Mouse (Mus musculus) kidney, postnatal 0 days (tissue): ENCODE measurements at regions not wholly inside any gene's neighbourhood (a gene's known extent, or its start where the extent isn't known, plus 50 kb on each side); places are given as distances from the start of the nearest gene placed in this dataset.

Experiments
- ATAC-seq: fragments of 200-750 bp; cut with Nextera tagmentation; replicated peaks from 2 replicates; pipeline ENCODE4 v1.8.0; 2017; ENCODE audit warnings: low read depth, moderate number of reproducible peaks, moderate TSS enrichment, moderate library complexity; ENCODE audit not compliant: low FRiP score
- DNase-seq: peaks from one replicate; pipeline ENCODE4 v3.0.0-alpha.2; 2016; ENCODE audit warnings: low spot score
- H3K27ac ChIP-seq: fragments of 300-500 bp; sonication (generic); 2 replicates; pipeline ENCODE4 v1.5.1; 2014; ENCODE audit warnings: mild to moderate bottlenecking
- H3K27me3 ChIP-seq: fragments of 300-500 bp; sonication (generic); 2 replicates; pipeline ENCODE4 v1.6.1; 2014; ENCODE audit warnings: low read length, mixed read lengths; ENCODE audit not compliant: insufficient read depth
- H3K36me3 ChIP-seq: fragments of 300-500 bp; sonication (generic); 2 replicates; pipeline ENCODE4 v1.6.1; 2014; ENCODE audit warnings: low read length, mixed read lengths; ENCODE audit not compliant: insufficient read depth
- H3K4me1 ChIP-seq: fragments of 300-500 bp; sonication (generic); replicated peaks from 2 replicates; pipeline ENCODE4 v1.6.1; 2014; ENCODE audit warnings: antibody characterized with exemption, low read length, mixed read lengths; ENCODE audit not compliant: insufficient read depth
- H3K4me2 ChIP-seq: fragments of 300-500 bp; sonication (generic); 2 replicates; pipeline ENCODE4 v1.6.1; 2014; ENCODE audit warnings: mild to moderate bottlenecking, low read length, moderate library complexity, mixed read lengths
- H3K4me3 ChIP-seq: fragments of 300-500 bp; sonication (generic); replicated peaks from 2 replicates; pipeline ENCODE4 v1.5.1; 2014; ENCODE audit warnings: low read depth, low read length
- H3K9ac ChIP-seq: fragments of 300-500 bp; sonication (generic); 2 replicates; pipeline ENCODE4 v1.6.1; 2014; ENCODE audit warnings: low read depth, low read length
- H3K9me3 ChIP-seq: fragments of 300-500 bp; sonication (generic); replicated peaks from 2 replicates; pipeline ENCODE4 v1.6.1; 2016; ENCODE audit warnings: low read length, inconsistent platforms, mixed read lengths
- CTCF ChIP-seq: IDR thresholded peaks from 2 replicates; pipeline ENCODE4 v1.5.1; 2016; ENCODE audit warnings: antibody characterized with exemption, low read depth, mild to moderate bottlenecking, moderate library complexity
- WGBS: fragments of 180-500 bp; shearing (Covaris S2); extraction: QIAGEN DNeasy Blood & Tissue Kit; methylation state at CpG from one replicate; pipeline ENCODE4 v1.1.7; 2014; 5-methylcytosine and 5-hydroxymethylcytosine counted together

DNA sequence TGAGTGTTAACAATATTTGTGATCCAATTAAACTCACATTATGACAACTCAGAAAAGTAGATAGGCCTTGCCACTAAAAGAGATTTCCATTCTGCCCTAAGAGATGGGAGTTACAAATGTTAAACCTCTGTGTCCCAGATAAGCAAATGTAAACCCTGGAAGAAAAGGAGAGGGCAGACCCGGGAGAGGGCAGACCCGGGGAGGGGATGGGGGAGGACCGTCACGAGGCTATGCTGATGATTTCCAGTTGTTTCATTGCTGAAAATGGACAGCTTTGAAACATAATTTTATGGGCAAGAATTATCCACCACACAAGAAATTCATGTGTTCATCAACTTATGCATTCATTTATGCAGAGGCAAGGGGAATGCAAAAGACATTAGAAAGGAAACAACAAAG, 159.7 kb upstream of the Cited2 start:
- Histone ChIP-seq H3K9ac (no peak overlapping the region), H3K4me2 (no peak overlapping the region), H3K4me1 (peaks cover 21% of the 10 kb centered on the region), H3K9me3 (no peaks in the 10 kb centered on the region), H3K36me3 (no peaks in the 10 kb centered on the region), H3K27ac (no peak overlapping the region), H3K27me3 (no peaks in the 10 kb centered on the region), H3K4me3 (no peak overlapping the region)
- ATAC-seq (no peak), DNase-seq (no peak)
- WGBS: 45% methylated on average over 4 of the region's 4 CpGs
- TF ChIP-seq CTCF: no peak

DNA sequence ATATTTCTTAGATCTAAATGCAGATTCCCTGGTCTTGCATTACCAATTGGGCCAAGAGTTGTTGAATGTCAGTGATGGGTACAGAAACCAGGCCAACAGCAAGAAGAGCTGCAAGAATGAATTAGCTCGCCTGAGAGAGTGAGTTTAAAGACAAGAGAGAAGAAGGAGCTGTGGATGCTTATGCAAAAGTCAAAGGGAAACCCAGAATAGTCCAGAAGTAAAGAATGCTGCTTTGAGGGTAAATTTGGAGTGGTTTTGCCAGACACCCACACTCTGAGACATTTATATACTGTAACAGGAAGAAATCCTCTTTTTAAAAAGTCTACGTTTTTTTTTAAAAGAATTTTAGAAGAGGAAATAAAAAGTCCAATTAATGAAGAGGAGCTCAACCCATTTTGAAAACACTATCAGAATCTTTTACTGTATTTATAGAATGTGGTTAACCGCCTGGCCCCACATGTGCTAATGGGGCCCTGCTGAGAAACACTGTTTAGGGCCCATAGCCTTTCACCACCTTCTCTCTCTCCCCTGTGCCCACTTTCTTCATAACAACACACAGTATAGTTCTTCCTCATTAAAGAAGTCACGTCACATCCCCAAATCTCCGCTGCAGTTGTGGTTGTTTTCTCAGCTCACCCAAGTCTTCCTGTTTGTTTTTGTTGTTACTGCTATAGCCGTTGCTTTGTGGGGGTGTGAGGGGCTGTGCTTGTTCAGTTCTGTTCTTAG, 158.0 kb upstream of the Cited2 start:
- H3K36me3 ChIP-seq: no peaks in the 10 kb centered on the region
- 61% methylated on average over 6 of the region's 6 CpGs for WGBS
- TF ChIP-seq CTCF: no peak
- no peak overlapping the region for H3K9ac ChIP-seq
- H3K4me2 ChIP-seq: no peak overlapping the region
- ATAC-seq (no peak), DNase-seq (no peak)
- H3K9me3 ChIP-seq: no peaks in the 10 kb centered on the region
- no peak overlapping the region for H3K27ac ChIP-seq
- no peak overlapping the region for H3K4me3 ChIP-seq
- H3K4me1 ChIP-seq: peaks cover 17% of the 10 kb centered on the region
- no peaks in the 10 kb centered on the region for H3K27me3 ChIP-seq

DNA sequence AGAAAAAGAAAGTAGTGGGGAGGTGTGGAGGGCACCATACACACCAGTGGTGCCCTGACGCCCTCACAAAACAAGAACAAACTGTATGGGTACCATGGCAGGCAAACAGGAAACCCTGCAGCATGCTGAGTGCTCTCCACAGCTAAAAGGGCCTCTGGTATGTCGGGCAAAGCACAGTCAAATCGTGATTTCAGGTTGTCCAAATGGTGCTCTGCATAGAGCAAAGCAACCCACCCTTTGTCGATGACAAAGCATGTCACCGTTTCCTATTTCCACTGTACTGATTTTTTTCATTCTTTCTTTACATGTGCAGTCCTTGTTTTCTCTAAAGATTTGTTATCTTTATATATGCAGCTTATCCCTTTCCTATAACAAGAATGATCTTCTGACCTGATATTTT, 156.0 kb upstream of the Cited2 start:
- no peak overlapping the region for H3K27ac ChIP-seq

DNA sequence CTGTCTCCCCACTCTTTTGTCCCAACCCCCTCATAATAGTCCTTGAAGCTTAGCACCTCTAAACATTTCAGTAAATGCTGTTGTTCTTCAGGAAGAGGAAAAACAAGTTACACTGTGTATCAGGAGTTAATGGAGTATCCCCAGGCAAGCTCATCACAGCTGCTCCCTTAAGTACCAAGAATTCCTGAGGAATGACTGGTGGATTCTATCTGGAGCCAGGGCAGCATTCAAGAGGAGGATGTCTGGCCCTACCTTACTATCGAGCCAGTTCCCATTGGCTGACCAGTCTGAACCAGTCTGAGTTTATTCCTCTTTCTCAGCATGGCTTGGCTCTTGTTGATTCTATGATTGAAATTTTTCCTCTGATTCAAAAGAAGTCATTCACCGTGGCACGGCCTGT, 155.4 kb upstream of the Cited2 start:
- TF ChIP-seq CTCF: no peak
- no peak for ATAC-seq

More for the DNA sequence above, 156.0 kb upstream of the Cited2 start:
- no peak overlapping the region for H3K9ac ChIP-seq
- no peaks in the 10 kb centered on the region for H3K9me3 ChIP-seq
- no peak overlapping the region for H3K4me3 ChIP-seq
- WGBS: 87% methylated on average over 5 of the region's 5 CpGs
- ATAC-seq (no peak), DNase-seq (no peak)
- H3K27me3 ChIP-seq: no peaks in the 10 kb centered on the region
- H3K36me3 ChIP-seq: no peaks in the 10 kb centered on the region
- no peak for TF ChIP-seq CTCF
- H3K4me1 ChIP-seq: peaks cover 9% of the 10 kb centered on the region
- no peak overlapping the region for H3K4me2 ChIP-seq

DNA sequence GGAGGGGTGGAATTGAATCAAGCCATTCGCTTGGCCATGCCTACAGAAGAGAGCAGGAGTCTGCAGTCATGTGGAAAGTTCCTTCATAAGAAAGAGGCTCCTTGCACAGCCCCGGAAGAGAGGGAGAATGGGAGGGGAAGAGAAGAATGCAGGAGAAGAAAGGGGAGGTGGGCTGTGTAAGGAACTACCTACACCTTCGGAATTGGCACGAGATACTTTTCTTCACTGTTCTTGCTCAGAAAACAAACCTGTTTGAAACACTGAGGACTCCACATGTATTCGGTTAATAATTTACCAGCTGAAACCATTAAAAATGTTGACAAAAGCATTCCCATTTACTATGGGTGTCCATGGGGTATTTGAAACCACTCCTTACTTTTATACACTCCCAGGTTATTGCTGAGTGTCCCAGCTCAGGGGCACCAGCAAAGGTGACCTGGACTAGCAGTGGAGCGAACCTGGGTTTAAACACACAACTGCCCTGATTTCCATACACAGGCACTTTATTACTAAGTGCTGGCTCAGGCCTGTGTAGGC, 153.4 kb upstream of the Cited2 start:
- no peak overlapping the region for H3K4me2 ChIP-seq
- no peaks in the 10 kb centered on the region; the same call in 1 of the 2 replicates for H3K4me1 ChIP-seq
- no peaks in the 10 kb centered on the region for H3K27me3 ChIP-seq
- peak overlapping the region; percentile 66 for H3K27ac ChIP-seq
- peak; percentile 90 for ATAC-seq
- whole genome bisulfite sequencing: 58% methylated on average over 6 of the region's 6 CpGs
- peak; percentile 53 for DNase-seq
- no peak for TF ChIP-seq CTCF
- no peak overlapping the region for H3K9ac ChIP-seq
- no peaks in the 10 kb centered on the region for H3K36me3 ChIP-seq
- no peak overlapping the region for H3K4me3 ChIP-seq
- H3K9me3 ChIP-seq: no peaks in the 10 kb centered on the region

More for the DNA sequence above, 155.4 kb upstream of the Cited2 start:
- Histone ChIP-seq H3K4me2 (no peak overlapping the region), H3K9ac (no peak overlapping the region), H3K9me3 (no peaks in the 10 kb centered on the region), H3K4me1 (peaks cover 8% of the 10 kb centered on the region), H3K36me3 (no peaks in the 10 kb centered on the region), H3K27me3 (no peaks in the 10 kb centered on the region), H3K27ac (no peak overlapping the region), H3K4me3 (no peak overlapping the region)
- no peak for DNase-seq
- 73% methylated on average over 3 of the region's 3 CpGs for WGBS

DNA sequence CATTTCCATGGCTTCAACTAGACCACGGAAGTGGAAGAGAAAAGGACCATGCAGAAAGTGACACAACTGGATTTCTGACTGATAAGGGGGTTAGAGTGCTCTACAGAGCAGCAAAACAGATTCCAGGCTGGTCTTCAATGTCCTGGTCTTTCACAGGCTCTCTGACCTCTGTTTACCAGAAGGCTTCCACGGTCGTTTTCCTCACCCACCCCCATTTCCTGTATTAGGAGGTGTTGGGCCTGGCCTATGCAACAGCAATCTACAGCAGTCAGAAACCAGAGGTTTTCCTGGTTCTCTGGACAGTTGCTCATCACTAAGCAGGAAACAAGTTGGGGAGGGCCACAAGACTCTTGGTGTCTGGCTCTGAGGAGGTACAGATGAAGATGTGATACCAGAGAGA, 148.1 kb upstream of the Cited2 start:
- no peak for TF ChIP-seq CTCF

More for the DNA sequence above, 148.1 kb upstream of the Cited2 start:
- Histone ChIP-seq H3K36me3 (no peaks in the 10 kb centered on the region), H3K4me2 (no peak overlapping the region), H3K27ac (peak overlapping the region; percentile 71), H3K4me1 (no peaks in the 10 kb centered on the region), H3K4me3 (no peak overlapping the region), H3K9me3 (no peaks in the 10 kb centered on the region), H3K27me3 (no peaks in the 10 kb centered on the region), H3K9ac (no peak overlapping the region)
- DNase-seq: no peak
- 42% methylated on average over 3 of the region's 3 CpGs for WGBS
- no peak for ATAC-seq
